Mouse (Mus musculus) common myeloid progenitor, adult 5-6 weeks (primary cell): Measurements from ENCODE around the gene Pi16. TPM values are rescaled to one million over a fixed set of nuclear protein-coding genes. Genes with fewer than 3 reads are reported as not detected.
"Not testable (repeated sequence)": the region's sequence is repeated elsewhere in the genome, so short reads cannot be mapped to it uniquely, and the experiment has no call there.

Source experiments
- ATAC-seq: replicated peaks from 2 replicates; pipeline ENCODE4 v1.8.0; 2016; ENCODE audit warnings: low read depth, mild to moderate bottlenecking, moderate TSS enrichment, inconsistent platforms; ENCODE audit not compliant: poor library complexity, severe bottlenecking
- total RNA-seq: library from RNA; stranded (forward); fragments of 200-1000, 187-1606 nt; gene quantifications from 2 replicates; pipeline ENCODE4 v1.2.3, GENCODE M21; 2017

The Pi16 gene
- 2.4 and 2.9 TPM in 2 replicates for total RNA-seq

- ATAC-seq = not testable (repeated sequence)
Observed at GRCm38 (mm10) chr17:29317380-29317779, at the start of gene Pi16. Gene Pi16 (plus strand): TSS chr17:29317680.

GRCm38 (mm10) chr17:29267931-29268681, 49.4 kb upstream of the Pi16 start:
- ATAC-seq = no peak

- peak; percentile 84 for ATAC-seq
Observed at GRCm38 (mm10) chr17:29268682-29269348, 48.7 kb upstream of the Pi16 start, which contains the start of gene BC004004. Gene BC004004 (plus strand): TSS chr17:29268788.

GRCm38 (mm10) chr17:29269349-29269706, 48.2 kb upstream of the Pi16 start:
- ATAC-seq = no peak

- no peak for ATAC-seq
Observed at GRCm38 (mm10) chr17:29270148-29270698, 47.3 kb upstream of the Pi16 start.

GRCm38 (mm10) chr17:29273156-29273555, 44.3 kb upstream of the Pi16 start:
- ATAC-seq = no peak

GRCm38 (mm10) chr17:29273889-29274288, 43.6 kb upstream of the Pi16 start:
- no peak for ATAC-seq

GRCm38 (mm10) chr17:29280422-29280821, 37.1 kb upstream of the Pi16 start:
- ATAC-seq = no peak

- ATAC-seq = no peak
Observed at GRCm38 (mm10) chr17:29281541-29281940, 35.9 kb upstream of the Pi16 start.

GRCm38 (mm10) chr17:29282216-29282952, 35.1 kb upstream of the Pi16 start:
- ATAC-seq = no peak

GRCm38 (mm10) chr17:29291793-29292192, 25.7 kb upstream of the Pi16 start:
- no peak for ATAC-seq

- no peak for ATAC-seq
Observed at GRCm38 (mm10) chr17:29292996-29293395, 24.5 kb upstream of the Pi16 start.

- ATAC-seq = no peak
Observed at GRCm38 (mm10) chr17:29293807-29294605, 23.5 kb upstream of the Pi16 start.

- ATAC-seq = no peak
Observed at GRCm38 (mm10) chr17:29295835-29296234, 21.6 kb upstream of the Pi16 start.

- no peak for ATAC-seq
Observed at GRCm38 (mm10) chr17:29297321-29297720, 20.2 kb upstream of the Pi16 start.

GRCm38 (mm10) chr17:29297813-29298212, 19.7 kb upstream of the Pi16 start:
- ATAC-seq = no peak

GRCm38 (mm10) chr17:29299282-29299681, 18.2 kb upstream of the Pi16 start:
- ATAC-seq = no peak

GRCm38 (mm10) chr17:29300926-29301325, 16.6 kb upstream of the Pi16 start:
- no peak for ATAC-seq

GRCm38 (mm10) chr17:29301421-29301820, 16.1 kb upstream of the Pi16 start:
- ATAC-seq = no peak

- no peak for ATAC-seq
Observed at GRCm38 (mm10) chr17:29302149-29302548, 15.3 kb upstream of the Pi16 start.
